Mouse (Mus musculus): ENCODE data around the gene Fam129a. TPM values are rescaled to one million over a fixed set of nuclear protein-coding genes. Genes with fewer than 3 reads are reported as not detected.

Gene Fam129a
- polyA plus RNA-seq, 1 experiment from 2014 or later: 4.4 TPM

DNA sequence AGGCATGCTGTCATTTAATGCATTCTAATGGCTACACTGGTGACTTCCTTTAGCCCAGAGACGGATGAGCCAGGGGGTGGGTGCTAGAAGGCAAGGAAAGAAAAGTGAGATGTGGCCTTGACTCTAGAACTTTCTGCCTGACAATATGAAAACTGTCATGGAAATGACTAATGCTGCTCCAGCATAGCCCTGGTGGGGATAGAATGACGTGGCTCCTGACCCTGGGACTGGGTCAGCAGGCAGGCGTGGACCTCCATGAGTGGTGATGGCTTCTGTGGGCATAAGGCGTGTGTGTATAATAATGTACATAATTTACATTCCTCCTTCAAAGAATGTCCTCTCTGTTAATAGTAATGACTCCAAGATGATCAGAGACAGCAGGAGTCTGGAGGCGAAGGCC, 104.7 kb downstream of the Fam129a start:
- Histone ChIP-seq H3K9ac (no peak overlapping the region), H3K36me3 (no peaks in the 10 kb centered on the region), H3K27me3 (replicated peaks) (no peaks in the 10 kb centered on the region), H3K4me2 (no peak overlapping the region), H3K4me3 (no peak overlapping the region), H3K27ac (ENCODE audit: poor library complexity, severe bottlenecking) (no peak overlapping the region), H3K4me1 (replicated peaks) (peaks cover 29% of the 10 kb centered on the region), H3K9me3 (replicated peaks) (no peaks in the 10 kb centered on the region)
- WGBS: 70% methylated on average over 5 of the region's 5 CpGs
- no peak for ATAC-seq (ENCODE audit: insufficient number of reproducible peaks, low FRiP score)

DNA sequence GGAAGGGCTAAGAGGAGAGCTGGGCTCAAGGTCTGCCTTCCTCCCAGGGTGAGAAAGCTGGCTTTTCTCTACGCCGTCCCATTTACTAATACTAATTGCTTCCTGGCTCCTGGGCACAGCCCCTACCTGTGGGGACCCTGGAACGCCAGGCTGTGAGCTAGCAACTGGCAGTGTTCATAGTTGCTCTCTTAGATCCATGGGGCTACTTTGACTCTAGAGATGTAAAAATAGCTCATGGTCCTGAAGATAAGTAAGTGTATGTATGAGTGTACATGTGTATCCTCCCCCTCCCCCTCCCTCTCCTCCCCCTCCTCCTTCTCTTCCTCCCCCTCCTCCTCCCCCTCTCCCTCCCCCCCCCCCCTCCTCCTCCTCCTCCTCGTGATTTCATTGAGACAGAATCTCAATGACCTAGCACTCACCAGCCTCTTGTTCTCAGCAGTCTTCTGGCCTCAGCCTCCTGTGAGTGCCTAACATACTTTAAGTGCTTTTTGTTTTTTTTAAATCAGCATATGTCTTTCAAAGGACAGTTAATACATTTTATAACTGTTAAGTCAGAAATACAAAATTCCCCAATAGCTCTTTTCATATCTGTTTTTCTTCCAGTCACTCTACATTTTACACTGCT, 106.3 kb downstream of the Fam129a start:
- Histone ChIP-seq H3K4me3 (no peak overlapping the region), H3K9me3 (replicated peaks) (no peaks in the 10 kb centered on the region), H3K27me3 (replicated peaks) (no peaks in the 10 kb centered on the region), H3K4me2 (peak overlapping the region; percentile 39), H3K27ac (ENCODE audit: poor library complexity, severe bottlenecking) (peak overlapping the region; percentile 73), H3K4me1 (replicated peaks) (peaks cover 26% of the 10 kb centered on the region), H3K9ac (no peak overlapping the region), H3K36me3 (no peaks in the 10 kb centered on the region)
- ATAC-seq (ENCODE audit: insufficient number of reproducible peaks, low FRiP score): peak; percentile 81
- 16% methylated on average over 3 of the region's 4 CpGs for WGBS

DNA sequence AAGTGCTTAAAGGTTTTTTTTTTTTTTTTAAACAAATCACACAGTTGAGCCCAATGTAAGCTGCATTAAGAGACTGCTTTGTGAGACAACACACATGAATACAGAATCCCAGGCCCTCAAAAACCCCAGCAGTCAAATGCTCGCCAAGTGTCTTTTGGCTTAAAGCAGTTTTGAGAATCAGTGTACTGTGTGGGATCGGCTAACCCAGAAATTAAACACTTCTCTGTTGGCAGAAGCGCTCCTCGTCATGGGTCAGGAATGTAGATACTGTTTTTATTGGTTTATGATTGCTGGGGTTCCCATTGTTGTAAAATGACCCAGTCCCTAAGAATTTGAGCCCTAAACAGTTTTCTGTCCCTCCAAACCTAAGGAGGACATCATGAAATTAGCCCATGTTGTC, 107.0 kb downstream of the Fam129a start:
- 57% methylated on average over 4 of the region's 4 CpGs for WGBS
- no peaks in the 10 kb centered on the region for H3K36me3 ChIP-seq
- H3K4me2 ChIP-seq: no peak overlapping the region
- H3K9me3 ChIP-seq (replicated peaks): no peaks in the 10 kb centered on the region
- ATAC-seq (ENCODE audit: insufficient number of reproducible peaks, low FRiP score): no peak
- peak overlapping the region; percentile 73 for H3K27ac ChIP-seq (ENCODE audit: poor library complexity, severe bottlenecking)
- no peaks in the 10 kb centered on the region for H3K27me3 ChIP-seq (replicated peaks)
- no peak overlapping the region for H3K4me3 ChIP-seq
- H3K4me1 ChIP-seq (replicated peaks): peaks cover 26% of the 10 kb centered on the region
- H3K9ac ChIP-seq: no peak overlapping the region

DNA sequence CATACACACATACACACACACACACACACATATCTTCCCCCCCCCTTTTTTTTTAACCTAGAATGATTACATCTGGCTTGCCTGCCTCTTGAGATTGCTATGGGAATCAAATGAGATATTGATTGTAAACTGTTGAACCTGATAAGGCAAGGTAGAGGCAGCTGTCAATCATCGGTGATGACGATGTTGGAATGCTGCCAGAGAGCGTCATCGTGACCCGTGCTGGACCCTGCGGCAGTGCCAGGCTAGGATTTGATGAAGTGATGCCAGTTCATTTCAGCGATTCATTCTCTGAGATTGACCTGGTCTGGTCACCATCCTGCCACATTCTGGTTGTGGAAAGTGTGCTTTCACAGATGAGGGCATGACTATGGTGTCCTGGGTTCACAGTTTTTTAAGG, 108.2 kb downstream of the Fam129a start:
- no peaks in the 10 kb centered on the region for H3K9me3 ChIP-seq (replicated peaks)
- no peak overlapping the region for H3K27ac ChIP-seq (ENCODE audit: poor library complexity, severe bottlenecking)
- no peak overlapping the region for H3K9ac ChIP-seq
- no peak overlapping the region for H3K4me3 ChIP-seq
- no peaks in the 10 kb centered on the region for H3K36me3 ChIP-seq
- H3K4me2 ChIP-seq: no peak overlapping the region
- ATAC-seq (ENCODE audit: insufficient number of reproducible peaks, low FRiP score): no peak
- WGBS: 87% methylated on average over 7 of the region's 7 CpGs
- no peaks in the 10 kb centered on the region for H3K27me3 ChIP-seq (replicated peaks)
- H3K4me1 ChIP-seq (replicated peaks): peaks cover 26% of the 10 kb centered on the region

DNA sequence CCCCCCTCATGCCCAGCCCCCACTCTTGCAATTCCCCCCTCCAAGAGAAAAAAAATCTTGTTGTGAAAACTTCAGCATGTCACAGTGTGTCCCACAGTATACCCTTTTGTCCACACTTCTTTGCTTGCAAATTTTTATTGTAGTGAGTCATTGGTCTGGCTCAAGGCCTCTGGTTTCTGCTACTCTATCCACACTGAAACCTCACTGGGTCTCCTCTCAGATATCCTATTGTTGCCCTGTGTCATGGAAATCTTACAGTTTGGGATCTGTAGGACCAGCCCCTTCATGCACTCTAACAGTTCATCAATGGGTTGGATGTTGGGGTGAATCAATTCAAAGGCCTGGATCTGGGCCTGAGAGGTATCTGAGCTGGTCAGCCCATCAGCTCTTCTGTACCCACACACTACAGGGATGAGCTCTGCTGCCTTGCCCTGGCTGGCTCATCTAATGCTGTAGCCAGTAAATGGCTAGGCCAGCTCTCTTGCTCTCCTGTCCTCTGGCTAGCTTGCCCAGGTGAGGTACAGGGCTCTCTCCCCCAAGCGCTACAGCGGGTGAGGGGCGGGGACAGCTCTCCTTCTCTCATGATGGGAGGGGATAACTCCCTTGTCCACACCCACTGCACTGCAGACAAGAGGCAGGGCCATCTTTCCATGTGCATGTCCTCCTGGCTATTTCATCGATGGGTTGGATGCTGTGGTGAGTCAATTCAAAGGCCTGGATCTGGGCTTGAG, 109.1 kb downstream of the Fam129a start:
- H3K36me3 ChIP-seq: no peaks in the 10 kb centered on the region
- H3K4me3 ChIP-seq: no peak overlapping the region
- no peaks in the 10 kb centered on the region for H3K9me3 ChIP-seq (replicated peaks)
- H3K4me2 ChIP-seq: no peak overlapping the region
- peaks cover 26% of the 10 kb centered on the region for H3K4me1 ChIP-seq (replicated peaks)
- no peak overlapping the region for H3K9ac ChIP-seq
- ATAC-seq (ENCODE audit: insufficient number of reproducible peaks, low FRiP score): no peak
- 79% methylated on average over 4 of the region's 4 CpGs for WGBS
- H3K27me3 ChIP-seq (replicated peaks): no peaks in the 10 kb centered on the region
- H3K27ac ChIP-seq (ENCODE audit: poor library complexity, severe bottlenecking): no peak overlapping the region

DNA sequence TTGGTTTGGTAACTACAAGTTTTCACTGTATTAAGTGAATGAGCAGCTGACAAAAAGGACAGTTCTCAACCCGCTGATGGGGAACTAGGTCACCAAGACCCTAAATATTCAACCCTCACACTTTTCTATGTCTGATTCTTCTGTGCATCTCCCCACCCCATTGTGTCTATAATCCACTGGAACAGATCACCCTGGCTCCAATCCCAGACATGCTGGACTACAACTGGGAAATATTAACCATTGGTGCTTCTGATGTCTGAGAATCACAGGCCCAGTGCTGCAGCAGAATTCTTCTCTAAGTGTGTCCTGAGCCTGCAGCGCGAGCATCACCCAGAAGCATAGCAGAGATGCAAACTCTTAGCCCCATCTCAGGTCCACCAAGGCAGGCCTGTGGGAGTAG, 110.0 kb downstream of the Fam129a start:
- Histone ChIP-seq H3K4me3 (no peak overlapping the region), H3K27me3 (replicated peaks) (no peaks in the 10 kb centered on the region), H3K27ac (ENCODE audit: poor library complexity, severe bottlenecking) (no peak overlapping the region), H3K36me3 (no peaks in the 10 kb centered on the region), H3K4me1 (replicated peaks) (peaks cover 29% of the 10 kb centered on the region), H3K9me3 (replicated peaks) (no peaks in the 10 kb centered on the region), H3K9ac (no peak overlapping the region), H3K4me2 (no peak overlapping the region)
- ATAC-seq (ENCODE audit: insufficient number of reproducible peaks, low FRiP score): no peak
- WGBS: 89% methylated on average over 3 of the region's 3 CpGs

DNA sequence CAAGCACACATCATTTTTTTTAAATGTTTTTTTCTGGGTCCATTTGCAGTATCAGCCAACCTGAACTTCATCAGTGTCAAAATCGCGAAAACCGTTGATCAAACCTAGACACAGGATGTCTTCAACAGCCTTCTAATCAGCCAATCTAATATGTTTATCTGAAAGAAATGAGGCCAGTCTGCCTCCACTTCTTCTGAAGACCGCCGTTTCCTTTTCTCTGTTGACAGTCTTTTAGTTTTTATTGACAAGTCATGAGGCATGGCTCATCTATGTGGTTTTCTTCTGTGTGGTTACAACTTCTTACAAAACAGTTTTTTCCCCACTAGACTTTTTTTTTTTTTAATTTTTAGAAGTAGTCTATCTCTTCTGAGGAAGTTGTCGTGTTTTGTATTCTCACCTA, 111.9 kb downstream of the Fam129a start:
- no peaks in the 10 kb centered on the region for H3K9me3 ChIP-seq (replicated peaks)
- no peak for ATAC-seq (ENCODE audit: insufficient number of reproducible peaks, low FRiP score)
- WGBS: 82% methylated on average over 6 of the region's 6 CpGs
- no peak overlapping the region for H3K4me2 ChIP-seq
- H3K27ac ChIP-seq (ENCODE audit: poor library complexity, severe bottlenecking): no peak overlapping the region
- H3K4me1 ChIP-seq (replicated peaks): peaks cover 32% of the 10 kb centered on the region
- no peak overlapping the region for H3K4me3 ChIP-seq
- no peaks in the 10 kb centered on the region for H3K27me3 ChIP-seq (replicated peaks)
- no peak overlapping the region for H3K9ac ChIP-seq
- H3K36me3 ChIP-seq: no peaks in the 10 kb centered on the region

DNA sequence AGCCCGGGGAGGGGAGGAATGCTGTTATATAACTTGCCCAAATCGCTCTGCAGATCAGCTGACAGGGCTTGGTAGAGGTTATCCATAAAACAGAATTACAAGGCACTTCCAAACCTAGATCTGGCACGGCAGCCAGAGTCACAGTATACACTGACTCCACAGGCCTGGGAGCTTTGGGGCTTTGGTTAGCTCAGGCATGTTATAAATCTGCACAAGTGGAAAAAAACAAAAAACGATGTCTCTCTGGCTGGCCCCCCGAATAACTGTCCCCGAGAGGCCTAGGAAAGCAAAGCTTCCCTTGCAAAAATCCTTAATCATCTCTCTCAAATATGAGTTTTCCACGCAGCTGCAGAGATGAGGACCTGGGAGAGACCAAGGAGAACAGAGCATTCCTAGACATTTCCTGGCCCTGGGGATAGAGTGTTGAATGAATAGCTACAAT, 113.5 kb downstream of the Fam129a start:
- Histone ChIP-seq H3K36me3 (no peaks in the 10 kb centered on the region), H3K9ac (no peak overlapping the region), H3K4me3 (no peak overlapping the region), H3K27me3 (replicated peaks) (no peaks in the 10 kb centered on the region), H3K4me2 (no peak overlapping the region), H3K27ac (ENCODE audit: poor library complexity, severe bottlenecking) (no peak overlapping the region), H3K4me1 (replicated peaks) (peaks cover 29% of the 10 kb centered on the region), H3K9me3 (replicated peaks) (no peaks in the 10 kb centered on the region)
- 78% methylated on average over 7 of the region's 7 CpGs for WGBS
- no peak for ATAC-seq (ENCODE audit: insufficient number of reproducible peaks, low FRiP score)

DNA sequence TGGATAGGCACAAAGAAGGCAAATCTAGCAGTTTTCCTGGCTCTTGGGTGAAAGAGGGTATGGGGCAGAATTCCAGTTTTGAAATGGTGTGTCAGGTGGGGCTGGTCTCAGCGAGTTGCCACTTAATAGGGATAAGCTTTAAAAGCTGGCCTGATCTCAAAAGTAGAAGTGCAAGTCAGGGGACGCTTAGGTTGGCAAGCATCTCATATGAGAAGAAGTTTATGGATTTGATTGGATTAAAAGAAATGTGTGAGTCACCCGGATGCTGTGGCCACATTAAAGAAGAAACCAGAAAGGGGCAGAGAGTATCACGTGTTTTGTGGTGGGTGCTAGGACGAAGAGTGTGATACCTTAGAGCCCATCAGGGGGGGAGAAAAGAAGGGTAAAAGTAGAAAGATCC, 114.0 kb downstream of the Fam129a start:
- Histone ChIP-seq H3K36me3 (no peaks in the 10 kb centered on the region), H3K27ac (ENCODE audit: poor library complexity, severe bottlenecking) (no peak overlapping the region), H3K4me2 (no peak overlapping the region), H3K4me3 (no peak overlapping the region), H3K9ac (no peak overlapping the region), H3K27me3 (replicated peaks) (no peaks in the 10 kb centered on the region), H3K9me3 (replicated peaks) (no peaks in the 10 kb centered on the region), H3K4me1 (replicated peaks) (peaks cover 29% of the 10 kb centered on the region)
- 80% methylated on average over 5 of the region's 5 CpGs for WGBS
- no peak for ATAC-seq (ENCODE audit: insufficient number of reproducible peaks, low FRiP score)

DNA sequence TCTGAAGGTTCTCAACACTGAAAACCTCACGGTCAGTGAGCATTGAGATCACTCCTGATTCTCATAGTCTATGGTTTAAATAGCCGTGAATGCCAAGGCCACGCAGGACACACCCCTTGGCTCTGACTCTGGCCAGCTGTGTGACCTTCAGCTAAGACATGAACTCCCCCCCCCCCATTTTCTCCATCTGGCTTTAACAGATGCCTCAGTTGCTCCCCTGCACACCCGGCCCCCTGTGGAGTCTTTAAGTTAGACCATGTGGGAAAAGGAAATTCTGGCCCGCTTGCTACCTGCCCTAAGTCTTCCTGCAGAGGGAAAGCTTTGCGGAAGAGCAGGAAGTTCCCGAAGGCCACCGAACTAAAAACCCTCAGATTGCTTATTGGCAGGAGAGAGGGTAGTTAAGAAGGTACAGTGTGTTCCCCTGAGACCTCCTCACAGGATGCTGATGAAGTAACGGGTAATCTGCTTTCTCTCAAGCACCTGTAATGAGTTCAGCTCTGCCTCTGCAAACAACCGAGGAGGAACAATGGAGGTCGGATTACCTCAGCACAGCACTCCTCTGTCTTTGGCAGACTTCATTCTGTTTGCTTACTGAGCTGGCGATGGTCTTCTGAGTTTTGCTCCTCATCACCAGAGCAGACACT, 114.8 kb downstream of the Fam129a start:
- Histone ChIP-seq H3K4me1 (replicated peaks) (peaks cover 23% of the 10 kb centered on the region), H3K27me3 (replicated peaks) (no peaks in the 10 kb centered on the region), H3K4me2 (no peak overlapping the region), H3K36me3 (no peaks in the 10 kb centered on the region), H3K27ac (ENCODE audit: poor library complexity, severe bottlenecking) (no peak overlapping the region), H3K9ac (no peak overlapping the region), H3K4me3 (no peak overlapping the region), H3K9me3 (replicated peaks) (no peaks in the 10 kb centered on the region)
- WGBS: 30% methylated on average over 12 of the region's 12 CpGs
- ATAC-seq (ENCODE audit: insufficient number of reproducible peaks, low FRiP score): no peak

DNA sequence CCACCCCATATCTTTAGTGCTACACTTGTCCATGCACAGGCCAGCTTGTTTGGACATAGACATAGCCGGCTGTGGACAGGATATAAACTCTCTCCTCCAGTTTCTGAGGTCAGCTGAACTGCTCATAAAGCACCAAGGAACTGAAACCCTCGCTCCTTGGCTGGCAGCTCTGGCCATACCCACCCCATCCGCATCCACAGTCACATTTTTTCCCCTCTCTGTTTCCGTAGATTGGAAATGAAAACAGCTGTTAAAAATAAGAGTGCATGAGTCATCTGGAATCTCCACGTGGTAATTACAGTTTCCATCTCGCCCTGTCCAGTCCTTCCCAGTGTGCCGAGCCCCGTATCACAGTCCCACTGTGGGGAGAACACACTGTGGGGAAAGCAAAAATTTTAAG, 115.7 kb downstream of the Fam129a start:
- H3K4me3 ChIP-seq: no peak overlapping the region
- H3K9ac ChIP-seq: no peak overlapping the region
- H3K27me3 ChIP-seq (replicated peaks): no peaks in the 10 kb centered on the region
- ATAC-seq (ENCODE audit: insufficient number of reproducible peaks, low FRiP score): peak; percentile 79
- H3K36me3 ChIP-seq: no peaks in the 10 kb centered on the region
- no peaks in the 10 kb centered on the region for H3K9me3 ChIP-seq (replicated peaks)
- WGBS: 17% methylated on average over 8 of the region's 8 CpGs
- peaks cover 20% of the 10 kb centered on the region for H3K4me1 ChIP-seq (replicated peaks)
- peak overlapping the region; percentile 25 for H3K4me2 ChIP-seq
- H3K27ac ChIP-seq (ENCODE audit: poor library complexity, severe bottlenecking): peak overlapping the region; percentile 67

All from heart, embryonic 12.5 days (tissue).